Mouse (Mus musculus) brain, embryonic 14.5 days (tissue): Measurements from ENCODE around the gene Gm6793.

ENCODE experiments used
- CTCF ChIP-seq: fragments of 200-500 bp; IDR thresholded peaks from 2 replicates; pipeline ENCODE4 v1.5.1; 2012; ENCODE audit warnings: inconsistent platforms, mild to moderate bottlenecking, moderate library complexity, borderline replicate concordance; ENCODE audit not compliant: insufficient read depth, insufficient read length; ENCODE audit errors: extremely low read depth
- POLR2A ChIP-seq: fragments of 200-500 bp; IDR thresholded peaks from 2 replicates; pipeline ENCODE4 v1.6.1; 2012; ENCODE audit warnings: mild to moderate bottlenecking, inconsistent platforms, borderline replicate concordance; ENCODE audit not compliant: poor library complexity, insufficient read depth, insufficient read length, severe bottlenecking; ENCODE audit errors: extremely low read depth

DNA sequence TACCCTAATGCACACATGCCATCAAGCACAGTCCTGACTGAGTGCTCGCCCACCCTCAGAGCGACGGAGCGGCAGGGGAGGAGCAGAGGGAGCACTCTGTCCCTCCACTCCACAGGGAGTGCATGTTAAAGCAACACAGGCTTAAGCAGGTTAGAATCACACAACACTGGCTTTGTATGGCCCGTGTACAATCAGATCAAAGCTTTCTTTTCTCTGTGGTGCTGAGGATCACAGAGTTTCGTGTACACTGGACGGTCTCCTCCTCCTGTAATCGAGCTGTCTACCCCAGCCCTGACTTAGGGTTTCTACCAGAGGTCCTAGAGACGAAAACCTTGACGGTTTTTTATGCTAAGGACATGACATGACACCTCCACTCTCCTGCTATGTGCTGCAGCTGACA lies 46.3 kb downstream of the Gm6793 start:
- TF ChIP-seq POLR2A (no peak), CTCF (no peak)
